Mouse (Mus musculus): ENCODE data around the gene Ndufc2. TPM values are rescaled to one million over a fixed set of nuclear protein-coding genes. Genes with fewer than 3 reads are reported as not detected.

The Ndufc2 gene
- polyA plus RNA-seq, 1 experiment from 2014 or later: 501 TPM

DNA sequence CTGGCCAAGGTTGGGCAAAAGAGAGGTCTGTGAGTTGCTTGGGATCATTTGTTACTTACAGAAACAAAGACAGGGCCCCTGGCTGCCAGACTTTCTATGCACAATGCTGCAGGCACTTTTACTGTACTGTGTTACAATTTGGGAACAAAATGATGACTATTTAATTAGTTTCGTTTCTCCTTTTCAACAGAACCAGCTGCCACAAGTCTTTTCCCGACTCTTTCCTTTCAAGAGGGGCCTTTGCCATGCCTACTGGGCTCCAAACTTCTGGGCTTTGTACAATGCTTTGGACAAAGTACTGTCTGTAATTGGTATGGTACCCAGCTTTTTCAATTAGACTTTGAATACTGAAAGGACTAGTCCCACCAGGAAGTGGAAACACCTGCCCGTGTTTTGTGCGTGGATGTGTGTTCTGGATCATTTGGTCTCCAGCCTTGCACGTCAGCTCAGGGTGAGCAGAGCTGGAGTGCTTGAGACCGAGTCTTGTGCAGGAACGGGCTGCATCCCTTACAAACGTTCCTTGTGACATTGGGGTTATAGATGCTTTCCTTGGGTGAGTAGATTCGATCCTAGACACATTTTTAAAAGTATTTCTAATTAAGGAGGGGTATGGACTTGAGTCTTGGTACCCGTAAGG, 16.2 kb upstream of the Ndufc2 start:
- H3K36me3 ChIP-seq (ENCODE audit: control insufficient read depth, insufficient read depth, low read length): peaks cover 13% of the 10 kb centered on the region
- no peak overlapping the region for H3K27ac ChIP-seq (ENCODE audit: low read depth, low read length)
- H3K9me3 ChIP-seq (ENCODE audit: control insufficient read depth, low read length): no peaks in the 10 kb centered on the region
- H3K27me3 ChIP-seq (replicated peaks; ENCODE audit: control insufficient read depth, insufficient read depth, low read length): no peaks in the 10 kb centered on the region
- no peaks in the 10 kb centered on the region for H3K4me1 ChIP-seq (ENCODE audit: control insufficient read depth, insufficient read depth, low read depth, low read length)
- no peak for ATAC-seq
- no peak overlapping the region for H3K9ac ChIP-seq (ENCODE audit: low read depth, low read length)
- no peak overlapping the region for H3K4me2 ChIP-seq (ENCODE audit: low read length)
- H3K4me3 ChIP-seq (ENCODE audit: low read length): no peak overlapping the region
- WGBS: 85% methylated on average over 10 of the region's 10 CpGs

DNA sequence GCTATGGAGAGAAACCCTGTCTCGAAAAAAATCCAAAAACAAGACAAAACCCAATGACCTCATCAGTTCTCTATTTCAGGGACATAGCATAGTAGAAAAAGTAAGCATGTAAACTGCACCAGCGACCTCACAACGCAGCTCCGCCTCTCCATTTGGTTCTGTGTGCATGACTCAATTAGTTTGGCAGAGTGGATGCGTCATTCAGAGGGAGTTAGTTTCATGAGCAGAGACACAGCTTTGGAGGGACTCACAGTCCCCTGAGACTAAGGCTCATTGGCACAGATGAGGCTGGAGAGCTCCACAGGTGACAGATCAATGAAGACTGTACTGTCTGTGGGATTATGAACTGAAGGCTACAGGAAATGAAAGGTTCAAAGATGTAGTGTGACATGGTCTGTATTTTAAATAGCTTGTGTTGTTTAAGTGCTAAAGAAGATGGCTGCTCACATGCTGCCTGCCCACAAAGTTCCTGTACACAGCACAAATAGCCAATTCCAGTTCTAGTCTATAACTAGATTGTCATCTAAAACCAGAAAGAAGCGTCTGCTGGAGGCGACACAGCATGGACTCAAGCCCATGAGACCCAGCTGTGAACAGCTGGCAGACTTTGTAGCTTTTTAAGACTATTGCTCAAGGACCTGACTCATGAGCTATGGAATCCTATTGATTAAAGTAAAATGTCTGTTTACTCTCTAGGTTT, 13.5 kb upstream of the Ndufc2 start:
- H3K27ac ChIP-seq (ENCODE audit: low read depth, low read length): peak overlapping the region; percentile 45; the same call in 1 of the 2 replicates
- no peaks in the 10 kb centered on the region for H3K9me3 ChIP-seq (ENCODE audit: control insufficient read depth, low read length)
- H3K9ac ChIP-seq (ENCODE audit: low read depth, low read length): no peak overlapping the region
- peaks cover 16% of the 10 kb centered on the region for H3K36me3 ChIP-seq (ENCODE audit: control insufficient read depth, insufficient read depth, low read length)
- no peak overlapping the region for H3K4me3 ChIP-seq (ENCODE audit: low read length)
- H3K4me2 ChIP-seq (ENCODE audit: low read length): no peak overlapping the region
- ATAC-seq: no peak
- H3K4me1 ChIP-seq (ENCODE audit: control insufficient read depth, insufficient read depth, low read depth, low read length): peaks cover 1% of the 10 kb centered on the region; the same call in 1 of the 2 replicates
- no peaks in the 10 kb centered on the region for H3K27me3 ChIP-seq (replicated peaks; ENCODE audit: control insufficient read depth, insufficient read depth, low read length)
- WGBS: 82% methylated on average over 7 of the region's 7 CpGs

DNA sequence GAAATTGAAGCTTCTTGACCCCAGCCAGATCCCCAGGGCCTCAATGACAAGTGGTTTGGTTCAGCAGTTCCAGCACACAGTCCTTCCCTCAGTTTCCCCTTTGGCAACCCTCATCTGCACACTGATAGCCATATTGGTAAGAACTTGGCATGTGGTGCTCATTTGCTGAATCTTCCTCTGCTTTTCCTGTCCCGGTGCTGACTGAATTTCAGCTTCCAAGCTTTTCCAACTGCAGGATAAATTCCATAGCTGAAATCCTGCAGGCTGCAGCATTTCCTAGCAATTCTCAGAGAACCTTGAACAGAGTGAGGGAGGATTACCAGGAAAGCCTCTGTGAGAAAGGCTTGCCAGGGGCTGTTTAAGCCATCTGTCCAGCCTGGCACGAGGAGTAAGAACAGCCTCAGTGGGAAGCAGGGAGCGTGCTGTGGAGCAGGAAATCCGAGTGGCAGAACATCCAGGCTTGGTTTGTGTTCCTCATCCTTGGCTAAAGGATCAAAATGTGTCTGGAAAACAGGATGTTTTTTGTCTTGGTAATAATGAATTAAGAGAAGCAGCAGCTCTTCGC, 12.9 kb upstream of the Ndufc2 start:
- Histone ChIP-seq H3K27ac (ENCODE audit: low read depth, low read length) (peak overlapping the region; percentile 45), H3K4me1 (ENCODE audit: control insufficient read depth, insufficient read depth, low read depth, low read length) (peaks cover 2% of the 10 kb centered on the region; the same call in 1 of the 2 replicates), H3K4me2 (ENCODE audit: low read length) (no peak overlapping the region), H3K9ac (ENCODE audit: low read depth, low read length) (no peak overlapping the region), H3K36me3 (ENCODE audit: control insufficient read depth, insufficient read depth, low read length) (peaks cover 12% of the 10 kb centered on the region; the same call in 1 of the 2 replicates), H3K4me3 (ENCODE audit: low read length) (no peak overlapping the region), H3K9me3 (ENCODE audit: control insufficient read depth, low read length) (no peaks in the 10 kb centered on the region), H3K27me3 (replicated peaks; ENCODE audit: control insufficient read depth, insufficient read depth, low read length) (no peaks in the 10 kb centered on the region)
- WGBS: 65% methylated on average over 5 of the region's 5 CpGs
- ATAC-seq: peak; percentile 88

DNA sequence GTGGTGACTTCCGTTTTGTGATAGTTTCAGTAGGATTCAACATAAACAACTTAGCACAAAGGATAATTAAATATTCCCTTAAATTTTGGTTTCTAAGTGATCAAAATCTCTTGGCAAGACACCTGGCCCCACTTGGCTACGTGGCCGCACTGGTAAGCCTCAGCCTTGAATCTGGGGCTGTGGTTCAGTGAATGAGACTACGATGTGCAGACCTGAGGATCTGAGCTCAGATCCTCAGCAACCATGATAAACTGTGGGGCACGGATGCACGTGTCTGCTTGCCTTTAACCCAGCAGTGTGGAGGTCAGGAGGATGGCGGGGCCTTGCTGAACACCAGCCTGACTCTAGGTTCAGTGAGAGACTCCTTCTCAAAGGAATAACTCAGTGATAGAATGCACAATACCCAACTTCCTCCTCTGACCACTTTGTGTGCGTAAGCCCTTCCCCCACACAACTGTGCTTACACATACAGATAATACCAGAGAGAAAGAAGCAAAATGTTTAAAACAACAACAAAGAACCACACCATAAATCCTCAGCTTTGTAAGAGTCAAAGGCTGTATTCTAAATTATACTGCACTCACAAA, 12.1 kb upstream of the Ndufc2 start:
- peaks cover 14% of the 10 kb centered on the region; the same call in 1 of the 2 replicates for H3K36me3 ChIP-seq (ENCODE audit: control insufficient read depth, insufficient read depth, low read length)

DNA sequence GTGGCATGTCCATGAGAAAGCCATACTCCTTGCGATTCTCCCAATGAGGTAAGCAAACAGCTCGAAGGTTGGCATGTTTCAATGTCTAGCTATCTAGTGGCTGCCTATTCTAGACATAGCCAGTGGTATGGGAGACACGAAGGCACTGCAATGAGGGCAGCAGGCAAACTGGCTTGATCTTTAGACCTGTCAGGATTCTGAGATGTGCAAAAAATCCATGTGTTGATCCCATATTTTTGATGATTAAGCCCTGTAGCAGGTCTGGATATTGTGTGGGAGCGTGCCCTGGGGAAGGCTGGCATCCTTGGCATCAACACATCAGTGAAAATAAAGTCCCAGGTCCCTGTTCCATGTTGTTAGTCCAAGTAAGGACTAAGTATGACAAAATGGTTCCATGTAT, 11.3 kb upstream of the Ndufc2 start:
- Histone ChIP-seq H3K36me3 (ENCODE audit: control insufficient read depth, insufficient read depth, low read length) (peaks cover 14% of the 10 kb centered on the region; the same call in 1 of the 2 replicates), H3K4me1 (ENCODE audit: control insufficient read depth, insufficient read depth, low read depth, low read length) (peaks cover 2% of the 10 kb centered on the region; the same call in 1 of the 2 replicates)
- WGBS: 96% methylated on average over 4 of the region's 4 CpGs

More for the DNA sequence above, 12.1 kb upstream of the Ndufc2 start:
- Histone ChIP-seq H3K4me2 (ENCODE audit: low read length) (no peak overlapping the region), H3K4me1 (ENCODE audit: control insufficient read depth, insufficient read depth, low read depth, low read length) (peaks cover 2% of the 10 kb centered on the region; the same call in 1 of the 2 replicates), H3K9ac (ENCODE audit: low read depth, low read length) (no peak overlapping the region), H3K4me3 (ENCODE audit: low read length) (no peak overlapping the region), H3K9me3 (ENCODE audit: control insufficient read depth, low read length) (no peaks in the 10 kb centered on the region), H3K27me3 (replicated peaks; ENCODE audit: control insufficient read depth, insufficient read depth, low read length) (no peaks in the 10 kb centered on the region), H3K27ac (ENCODE audit: low read depth, low read length) (peak overlapping the region; percentile 9)
- no peak for ATAC-seq
- 78% methylated on average over 8 of the region's 8 CpGs for WGBS

DNA sequence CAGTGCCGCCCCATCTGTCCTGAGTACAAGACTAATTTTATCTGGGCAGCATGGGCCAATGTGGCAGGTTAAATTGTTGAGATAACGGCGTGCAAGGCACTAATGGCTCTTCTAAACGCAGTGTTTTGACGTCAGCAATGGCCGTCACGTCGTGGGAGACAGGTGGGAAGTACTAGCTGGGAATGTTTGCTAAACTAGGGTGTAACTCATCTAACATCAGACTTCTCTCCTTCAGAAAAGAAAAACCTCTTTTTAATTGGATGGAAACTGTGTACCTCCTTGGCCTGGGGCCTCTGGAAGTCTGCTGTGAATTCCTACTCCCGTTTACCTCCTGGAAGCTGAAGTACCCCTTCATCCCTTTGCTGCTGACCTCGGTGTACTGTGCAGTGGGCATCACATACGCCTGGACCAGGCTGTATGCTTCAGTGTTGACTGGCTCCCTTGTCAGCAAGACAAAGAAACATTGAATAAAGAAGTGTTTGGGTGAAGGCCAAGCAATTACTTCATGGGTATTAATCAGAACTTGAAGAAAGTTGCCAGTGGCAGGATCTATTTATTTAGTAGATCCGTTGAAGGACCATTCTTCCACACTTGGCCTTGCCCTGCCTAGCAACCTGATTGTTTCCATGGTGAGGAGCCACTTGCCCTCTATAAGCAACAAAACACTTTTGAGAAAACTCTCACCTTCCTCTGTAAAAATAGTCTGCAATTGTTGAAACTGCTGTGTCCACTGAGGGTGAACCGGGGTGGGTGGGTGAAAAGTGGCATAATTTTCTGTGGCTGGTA, 8.3 kb upstream of the Ndufc2 start:
- Histone ChIP-seq H3K9ac (ENCODE audit: low read depth, low read length) (no peak overlapping the region), H3K27me3 (replicated peaks; ENCODE audit: control insufficient read depth, insufficient read depth, low read length) (no peaks in the 10 kb centered on the region), H3K36me3 (ENCODE audit: control insufficient read depth, insufficient read depth, low read length) (peaks cover 11% of the 10 kb centered on the region; the same call in 1 of the 2 replicates), H3K9me3 (ENCODE audit: control insufficient read depth, low read length) (no peaks in the 10 kb centered on the region), H3K4me3 (ENCODE audit: low read length) (no peak overlapping the region), H3K4me1 (ENCODE audit: control insufficient read depth, insufficient read depth, low read depth, low read length) (peaks cover 2% of the 10 kb centered on the region; the same call in 1 of the 2 replicates), H3K27ac (ENCODE audit: low read depth, low read length) (no peak overlapping the region), H3K4me2 (ENCODE audit: low read length) (no peak overlapping the region)
- peak; percentile 87 for ATAC-seq
- WGBS: 47% methylated on average over 13 of the region's 13 CpGs

More for the DNA sequence above, 11.3 kb upstream of the Ndufc2 start:
- H3K9ac ChIP-seq (ENCODE audit: low read depth, low read length): no peak overlapping the region
- H3K27me3 ChIP-seq (replicated peaks; ENCODE audit: control insufficient read depth, insufficient read depth, low read length): no peaks in the 10 kb centered on the region
- no peak overlapping the region for H3K4me2 ChIP-seq (ENCODE audit: low read length)
- H3K9me3 ChIP-seq (ENCODE audit: control insufficient read depth, low read length): no peaks in the 10 kb centered on the region
- H3K27ac ChIP-seq (ENCODE audit: low read depth, low read length): no peak overlapping the region
- ATAC-seq: no peak
- H3K4me3 ChIP-seq (ENCODE audit: low read length): no peak overlapping the region

DNA sequence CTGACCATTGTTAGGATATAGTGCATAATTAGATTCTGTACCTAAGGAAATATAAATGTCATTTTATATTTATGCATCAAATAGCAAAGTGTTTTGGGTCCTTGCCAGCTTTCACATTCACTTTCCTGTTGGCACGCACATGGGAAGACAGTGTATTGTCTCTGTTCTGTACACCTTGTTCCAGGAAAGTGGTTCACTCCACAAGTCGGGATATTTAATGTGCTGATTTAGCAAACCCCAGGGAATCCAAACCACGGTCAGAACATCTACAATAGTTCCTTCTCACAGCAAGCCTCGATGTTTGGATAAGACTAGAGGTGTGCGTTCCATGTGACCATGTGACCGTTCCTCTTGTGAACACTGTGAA, 7.7 kb upstream of the Ndufc2 start:
- peaks cover 11% of the 10 kb centered on the region; the same call in 1 of the 2 replicates for H3K36me3 ChIP-seq (ENCODE audit: control insufficient read depth, insufficient read depth, low read length)
- H3K4me3 ChIP-seq (ENCODE audit: low read length): no peak overlapping the region
- peaks cover 2% of the 10 kb centered on the region; the same call in 1 of the 2 replicates for H3K4me1 ChIP-seq (ENCODE audit: control insufficient read depth, insufficient read depth, low read depth, low read length)
- H3K27ac ChIP-seq (ENCODE audit: low read depth, low read length): no peak overlapping the region
- 51% methylated on average over 6 of the region's 6 CpGs for WGBS
- H3K4me2 ChIP-seq (ENCODE audit: low read length): no peak overlapping the region
- H3K9me3 ChIP-seq (ENCODE audit: control insufficient read depth, low read length): no peaks in the 10 kb centered on the region
- ATAC-seq: no peak
- H3K27me3 ChIP-seq (replicated peaks; ENCODE audit: control insufficient read depth, insufficient read depth, low read length): no peaks in the 10 kb centered on the region
- H3K9ac ChIP-seq (ENCODE audit: low read depth, low read length): no peak overlapping the region

DNA sequence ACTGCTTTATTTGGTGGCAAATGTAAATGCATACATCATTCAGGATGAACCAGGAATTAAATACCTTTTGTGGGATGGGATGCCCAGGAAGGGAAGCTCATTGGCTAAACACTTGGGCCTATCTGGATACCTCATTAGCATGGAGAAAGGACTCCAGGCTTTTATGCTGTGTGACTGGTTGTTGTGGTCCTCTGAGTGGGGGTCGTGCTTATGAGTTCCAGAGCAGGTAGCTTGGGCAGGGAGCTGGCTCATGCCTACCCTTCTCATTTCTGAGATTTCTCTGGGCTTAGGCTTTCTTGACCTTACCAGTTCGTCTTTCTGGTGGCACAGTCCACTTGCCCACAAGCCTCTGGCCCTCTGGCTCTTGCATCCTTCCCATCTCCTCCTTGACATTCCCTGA, 5.4 kb upstream of the Ndufc2 start:
- Histone ChIP-seq H3K27me3 (replicated peaks; ENCODE audit: control insufficient read depth, insufficient read depth, low read length) (no peaks in the 10 kb centered on the region), H3K4me3 (ENCODE audit: low read length) (no peak overlapping the region), H3K9ac (ENCODE audit: low read depth, low read length) (no peak overlapping the region), H3K27ac (ENCODE audit: low read depth, low read length) (no peak overlapping the region), H3K4me1 (ENCODE audit: control insufficient read depth, insufficient read depth, low read depth, low read length) (peaks cover 2% of the 10 kb centered on the region; the same call in 1 of the 2 replicates), H3K4me2 (ENCODE audit: low read length) (no peak overlapping the region), H3K9me3 (ENCODE audit: control insufficient read depth, low read length) (no peaks in the 10 kb centered on the region), H3K36me3 (ENCODE audit: control insufficient read depth, insufficient read depth, low read length) (peaks cover 4% of the 10 kb centered on the region; the same call in 1 of the 2 replicates)
- ATAC-seq: no peak
- whole genome bisulfite sequencing: 90% methylated on average over 2 of the region's 2 CpGs
